Mouse (Mus musculus): ENCODE measurements around the gene Gm9844.

Gene Gm9844

GRCm38 (mm10) chr7:24897224-24897623 lies 35.2 kb downstream of the Gm9844 start, which contains the start of gene Cd79a:
Cd79a (plus strand) TSS chr7:24897381.
- in situ Hi-C loops (cut with MboI; ENCODE audit: low sequenced_read_pairs), result no loop called here

- in situ Hi-C loops (cut with MboI; ENCODE audit: low sequenced_read_pairs), result no loop called here
Measured at GRCm38 (mm10) chr7:24897959-24898358, 35.9 kb downstream of the Gm9844 start.

GRCm38 (mm10) chr7:24901114-24901513 lies 39.1 kb downstream of the Gm9844 start:
- in situ Hi-C loops (cut with MboI; ENCODE audit: low sequenced_read_pairs), result loop anchor here (5.0 kb wide), 1 partner anchor 49 kb away; no protein-coding TSS in a partner anchor

GRCm38 (mm10) chr7:24901842-24902241 lies 39.8 kb downstream of the Gm9844 start:
- in situ Hi-C loops (cut with MboI; ENCODE audit: low sequenced_read_pairs), result loop anchor here (5.0 kb wide), 1 partner anchor 50 kb away; no protein-coding TSS in a partner anchor

GRCm38 (mm10) chr7:24902264-24902629 lies 40.2 kb downstream of the Gm9844 start:
- in situ Hi-C loops (cut with MboI; ENCODE audit: low sequenced_read_pairs), result loop anchor here (5.0 kb wide), 1 partner anchor 50 kb away; no protein-coding TSS in a partner anchor

- in situ Hi-C loops (cut with MboI; ENCODE audit: low sequenced_read_pairs), result loop anchor here (5.0 kb wide), 1 partner anchor 51 kb away; no protein-coding TSS in a partner anchor
Measured at GRCm38 (mm10) chr7:24902630-24903443, 40.8 kb downstream of the Gm9844 start, which contains the start of gene Arhgef1. Arhgef1 (plus strand) TSS chr7:24902912.

- in situ Hi-C loops (cut with MboI; ENCODE audit: low sequenced_read_pairs), result loop anchor here (5.0 kb wide), 1 partner anchor 51 kb away; no protein-coding TSS in a partner anchor
Measured at GRCm38 (mm10) chr7:24903444-24903825, 41.4 kb downstream of the Gm9844 start.

GRCm38 (mm10) chr7:24904070-24904483 lies 42.1 kb downstream of the Gm9844 start:
- in situ Hi-C loops (cut with MboI; ENCODE audit: low sequenced_read_pairs), result loop anchor here (5.0 kb wide), 1 partner anchor 52 kb away; no protein-coding TSS in a partner anchor

- in situ Hi-C loops (cut with MboI; ENCODE audit: low sequenced_read_pairs), result loop anchor here (5.0 kb wide), 1 partner anchor 53 kb away; no protein-coding TSS in a partner anchor
Measured at GRCm38 (mm10) chr7:24904936-24905335, 42.9 kb downstream of the Gm9844 start.

GRCm38 (mm10) chr7:24906551-24906950 lies 44.5 kb downstream of the Gm9844 start:
- in situ Hi-C loops (cut with MboI; ENCODE audit: low sequenced_read_pairs), result no loop called here

- in situ Hi-C loops (cut with MboI; ENCODE audit: low sequenced_read_pairs), result no loop called here
Measured at GRCm38 (mm10) chr7:24907211-24907748, 45.3 kb downstream of the Gm9844 start.
